In the genomic region with DNA sequence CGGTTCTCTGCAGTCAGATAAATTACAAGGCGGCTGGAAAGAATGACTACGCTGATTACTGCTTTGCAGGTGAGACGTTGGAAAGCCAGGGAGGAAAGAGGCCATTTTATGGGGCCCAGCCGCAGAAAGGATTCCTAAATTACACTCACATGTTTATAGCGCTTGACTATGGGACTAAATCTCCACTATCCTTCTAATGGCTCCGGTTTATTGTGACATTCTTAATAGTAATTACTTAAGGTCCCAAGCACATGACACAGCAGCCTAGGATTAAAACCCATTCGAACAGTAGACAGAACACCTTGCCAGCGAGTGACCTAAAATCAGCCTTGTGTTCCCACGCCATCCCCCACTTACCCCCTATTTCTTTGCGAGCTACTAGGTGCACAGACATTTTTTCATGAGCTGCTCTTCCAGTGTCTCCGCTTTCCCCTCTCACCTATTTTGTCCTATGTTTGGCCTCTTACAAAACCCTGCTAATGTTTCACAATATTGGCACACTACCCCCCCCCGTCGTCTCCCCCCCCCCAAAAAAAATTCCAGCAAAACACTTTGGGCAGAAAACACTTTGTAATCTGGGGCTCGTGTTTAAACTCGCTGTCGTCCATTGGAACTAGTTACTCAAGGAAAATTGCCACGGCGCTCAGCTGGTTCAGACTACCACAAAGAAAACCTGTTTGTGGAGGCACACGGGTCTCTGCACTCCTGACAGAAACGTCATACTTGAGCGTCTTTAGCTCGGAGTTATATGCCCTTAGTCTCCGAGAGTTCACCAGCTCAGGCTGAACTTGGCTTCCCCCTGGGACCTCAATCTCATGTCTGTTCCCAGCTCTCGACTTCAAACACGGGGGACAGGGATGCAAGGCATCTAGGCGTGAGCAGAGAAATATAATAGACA, we compare ENCODE assay signal across 10 mouse cellular contexts.
DNase-seq lines count a peak whose midpoint lies in the region; ATAC-seq lines count a peak whose summit lies in the region.
"Had no signal": no experiment of that assay in that cellular context is flagged by ENCODE, and none has a peak within 500 bp of the region (broad histone marks: within the 10 kb centered on the region; RNA-seq: fewer than 3 reads in every experiment).

No protein-coding gene starts in this region.

- no peak for DNase-seq in heart, postnatal 36 days
- DNase-seq in kidney, adult 18-20 months: peak; percentile 16
- DNase-seq in adrenal gland, postnatal 36 days: no peak
- DNase-seq in urinary bladder, postnatal 4 days (ENCODE audit: low spot score in 2 of 2): no peak

- 0 out of 2 replicates have a peak overlapping the region, but pooled peaks have one; percentile 18 for H3K4me3 ChIP-seq in heart, embryonic 11.5 days (ENCODE audit: low read depth, low read length)
- H3K4me3 ChIP-seq in embryonic facial prominence, embryonic 15.5 days (replicated peaks): peak overlapping the region; percentile 31
- H3K4me3 ChIP-seq: megakaryocyte, embryonic 14.5 days had no signal

- 51% methylated on average over 27 of the region's 27 CpGs for WGBS in heart, embryonic 11.5 days (ENCODE audit: insufficient replicate concordance)
- WGBS in embryonic facial prominence, embryonic 15.5 days: 14% methylated on average over 27 of the region's 27 CpGs

- no peaks in the 10 kb centered on the region for H3K9me3 ChIP-seq in heart, embryonic 11.5 days (replicated peaks; ENCODE audit: control insufficient read depth, low read length)
- H3K9me3 ChIP-seq in embryonic facial prominence, embryonic 15.5 days (replicated peaks): no peaks in the 10 kb centered on the region

- H3K4me2 ChIP-seq in heart, embryonic 11.5 days: peak overlapping the region; percentile 55
- H3K4me2 ChIP-seq in embryonic facial prominence, embryonic 15.5 days (replicated peaks): peak overlapping the region; percentile 44

- H3K27me3 ChIP-seq in heart, embryonic 11.5 days (ENCODE audit: control insufficient read depth, insufficient read depth, low read length): no peaks in the 10 kb centered on the region
- H3K27me3 ChIP-seq in embryonic facial prominence, embryonic 15.5 days: no peaks in the 10 kb centered on the region
- H3K27me3 ChIP-seq: megakaryocyte, embryonic 14.5 days had no signal

- peaks cover 28% of the 10 kb centered on the region for H3K4me1 ChIP-seq in heart, embryonic 11.5 days (ENCODE audit: control insufficient read depth, insufficient read depth, low read length)
- H3K4me1 ChIP-seq in embryonic facial prominence, embryonic 15.5 days: peaks cover 51% of the 10 kb centered on the region
- H3K4me1 ChIP-seq: megakaryocyte, embryonic 14.5 days had no signal

- intact Hi-C loops in heart, postnatal 36 days (cut with DNase I): loop anchor here (5.0 to 10.0 kb wide), 4 partner anchors 52 to 370 kb away; no protein-coding TSS in a partner anchor

- ATAC-seq in heart, embryonic 11.5 days (replicated peaks; ENCODE audit: insufficient number of reproducible peaks, low FRiP score, low TSS enrichment): no peak
- peak; percentile 43 for ATAC-seq in embryonic facial prominence, embryonic 15.5 days (ENCODE audit: insufficient number of reproducible peaks, low FRiP score, low TSS enrichment, low read depth)
- 0 out of 2 replicates have a peak, but pooled peaks have one; percentile 3 for ATAC-seq in megakaryocyte, adult 5-6 weeks (ENCODE audit: poor library complexity, severe bottlenecking)
- no peak for ATAC-seq in monocyte, adult 5-6 weeks (replicated peaks; ENCODE audit: insufficient number of reproducible peaks, low FRiP score, low TSS enrichment, poor library complexity, severe bottlenecking)

- H3K9ac ChIP-seq in heart, embryonic 11.5 days (ENCODE audit: low read depth, low read length): no peak overlapping the region
- no peak overlapping the region for H3K9ac ChIP-seq in embryonic facial prominence, embryonic 15.5 days

- no peak overlapping the region for H3K27ac ChIP-seq in heart, embryonic 11.5 days (ENCODE audit: low read depth, low read length)
- peak overlapping the region; percentile 55 for H3K27ac ChIP-seq in embryonic facial prominence, embryonic 15.5 days (replicated peaks)

- no peaks in the 10 kb centered on the region for H3K36me3 ChIP-seq in heart, embryonic 11.5 days (ENCODE audit: control insufficient read depth, insufficient read depth, low read length)
- H3K36me3 ChIP-seq in embryonic facial prominence, embryonic 15.5 days: no peaks in the 10 kb centered on the region
- H3K36me3 ChIP-seq: G1E had no signal

Comparison
In these comparisons a context has a peak if more than half of its experiments do, and no peak if none do; other contexts are left out.
1. ATAC-seq: peak in embryonic facial prominence, embryonic 15.5 days (single experiment) and megakaryocyte, adult 5-6 weeks (single experiment); none in heart, embryonic 11.5 days (single experiment) and monocyte, adult 5-6 weeks (single experiment).